Mouse (Mus musculus): ENCODE data around the gene Pde4d.

Pde4d gene

DNA sequence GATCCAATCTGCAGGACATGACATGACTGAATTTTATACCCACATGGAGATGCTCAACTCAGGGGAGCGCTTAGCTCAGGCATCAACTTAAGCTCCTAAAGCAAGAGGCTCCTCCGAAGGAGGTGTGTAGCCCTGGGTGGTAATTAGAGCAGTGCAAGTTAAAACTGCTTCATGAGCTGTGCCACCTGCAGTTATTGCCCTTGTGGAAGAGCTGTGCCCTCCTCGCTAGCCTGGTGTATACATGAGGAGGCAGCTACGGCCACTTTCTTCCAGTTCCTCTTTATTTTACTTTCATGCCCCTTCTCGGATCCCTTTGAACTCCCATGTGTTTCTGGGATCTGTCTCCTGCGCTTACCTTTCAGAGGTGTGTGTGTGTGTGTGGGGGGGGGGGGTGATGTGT lies 1358.3 kb downstream of the Pde4d start:
- DNase-seq (ENCODE audit: low read depth, low spot score): no peak

DNA sequence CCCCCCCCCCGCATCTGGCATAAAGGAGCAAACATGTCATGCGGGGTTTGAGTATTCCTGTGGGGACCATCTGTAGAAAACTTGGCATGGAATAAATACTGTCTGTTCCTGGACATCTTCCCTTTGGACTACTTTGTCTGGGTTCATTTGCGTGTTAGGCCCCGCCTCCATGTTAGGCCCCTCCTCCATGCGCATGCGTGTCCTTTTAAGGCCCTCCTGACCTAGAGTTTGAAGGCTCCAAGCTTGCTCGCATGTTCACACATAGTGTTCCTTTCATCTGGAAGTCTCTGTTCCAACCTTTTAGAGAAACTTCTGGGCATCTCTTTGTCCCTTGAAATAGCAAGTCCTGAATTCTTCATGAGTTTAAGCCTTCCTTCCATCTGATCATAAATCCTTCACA lies 1359.2 kb downstream of the Pde4d start:
- no peak for DNase-seq (ENCODE audit: low read depth, low spot score)

DNA sequence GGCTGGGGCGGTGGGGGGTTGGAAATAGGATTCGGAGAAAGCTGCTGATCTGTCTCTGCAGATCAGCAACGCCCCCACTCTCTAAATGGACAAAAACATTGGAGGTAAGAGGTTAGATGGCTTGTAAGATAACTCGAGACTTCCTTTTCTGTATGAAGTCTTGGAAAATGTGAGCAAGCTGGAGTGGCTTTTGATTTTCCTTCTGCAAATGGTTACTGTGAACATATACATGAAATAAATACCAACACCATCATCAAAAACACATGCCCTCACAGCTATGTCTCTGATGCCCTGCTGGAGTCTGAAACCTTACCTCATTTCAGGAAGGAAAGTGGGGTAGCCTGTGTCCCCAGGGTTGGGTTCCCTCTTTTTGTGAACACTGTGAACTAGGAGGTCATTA lies 1359.9 kb downstream of the Pde4d start:
- DNase-seq (ENCODE audit: low read depth, low spot score): no peak

DNA sequence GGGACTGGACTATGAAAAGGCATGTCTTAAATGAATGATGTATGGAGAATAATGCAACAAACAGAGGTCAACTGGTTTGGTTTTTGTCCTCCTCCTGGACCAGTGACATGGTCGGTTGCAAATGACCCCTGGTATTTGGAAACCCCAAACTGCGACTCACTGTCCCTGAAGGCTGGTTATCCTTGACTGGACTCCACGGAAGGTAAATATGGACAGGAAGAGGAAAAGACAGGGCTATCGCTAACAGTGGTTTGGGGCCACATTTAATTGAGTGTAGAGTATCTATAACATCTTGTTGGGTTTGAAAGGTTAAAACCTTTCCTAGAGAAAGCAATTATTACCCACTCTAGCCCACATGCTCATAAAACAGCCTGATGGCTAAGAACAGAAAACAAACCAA lies 1364.2 kb downstream of the Pde4d start:
- DNase-seq (ENCODE audit: low read depth, low spot score): no peak

DNA sequence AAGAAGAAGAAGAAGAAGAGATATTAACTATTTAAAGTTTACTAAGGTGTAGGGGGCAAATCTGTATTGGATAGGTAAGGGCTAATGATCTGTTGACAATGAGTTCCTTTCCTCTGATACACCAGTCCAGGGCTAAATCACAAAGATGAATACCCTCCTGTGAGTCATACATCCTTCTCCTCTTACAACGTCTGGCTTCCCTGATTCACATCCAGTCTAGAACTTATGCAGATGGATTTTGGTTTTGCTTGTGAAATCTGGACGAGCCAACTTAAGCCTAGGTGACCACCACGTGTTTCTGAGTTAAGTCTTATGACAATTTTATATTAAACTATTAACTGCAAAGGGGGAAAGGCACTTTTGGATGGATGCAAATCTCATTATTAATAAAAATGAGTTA lies 1369.3 kb downstream of the Pde4d start:
- DNase-seq (ENCODE audit: low read depth, low spot score): no peak

DNA sequence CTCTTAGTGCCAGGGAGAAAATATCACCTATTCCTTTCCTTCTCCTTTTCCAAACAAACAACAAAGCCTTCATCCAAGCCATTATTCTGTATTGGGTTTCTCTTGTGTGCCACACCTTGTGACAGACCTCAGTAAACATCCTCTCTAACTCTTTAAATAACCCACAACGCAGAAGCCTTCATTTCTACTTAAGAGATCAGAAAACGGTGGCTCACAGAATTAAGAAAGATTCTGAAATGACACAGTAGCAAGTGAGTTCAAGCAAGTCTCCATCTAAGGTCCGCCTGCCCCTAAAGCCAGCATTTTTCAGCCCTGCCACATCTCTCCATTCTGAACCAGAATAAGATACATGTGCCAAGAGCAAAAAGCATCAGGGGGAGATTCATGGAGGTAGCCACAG lies 1370.4 kb downstream of the Pde4d start:
- no peak for DNase-seq (ENCODE audit: low read depth, low spot score)

DNA sequence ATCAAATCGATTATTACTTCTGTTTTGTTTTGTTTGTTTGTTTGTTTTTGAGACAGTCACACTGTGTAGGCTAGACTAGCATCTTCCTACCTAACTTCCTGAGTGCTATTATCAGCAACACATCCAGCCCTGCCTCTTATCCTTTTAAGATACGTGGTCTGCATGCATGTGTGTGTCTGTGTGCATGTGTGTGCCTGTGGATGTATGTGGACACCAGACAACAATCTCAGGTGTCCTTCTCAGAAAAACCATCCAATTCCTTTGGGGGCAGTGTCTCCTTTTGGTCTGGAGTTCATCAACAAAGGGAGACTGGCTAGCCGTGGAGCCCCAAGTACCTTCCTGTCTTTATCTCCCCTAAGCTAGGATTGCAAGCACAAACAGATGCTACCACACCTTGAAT lies 1371.1 kb downstream of the Pde4d start:
- DNase-seq (ENCODE audit: low read depth, low spot score): no peak

DNA sequence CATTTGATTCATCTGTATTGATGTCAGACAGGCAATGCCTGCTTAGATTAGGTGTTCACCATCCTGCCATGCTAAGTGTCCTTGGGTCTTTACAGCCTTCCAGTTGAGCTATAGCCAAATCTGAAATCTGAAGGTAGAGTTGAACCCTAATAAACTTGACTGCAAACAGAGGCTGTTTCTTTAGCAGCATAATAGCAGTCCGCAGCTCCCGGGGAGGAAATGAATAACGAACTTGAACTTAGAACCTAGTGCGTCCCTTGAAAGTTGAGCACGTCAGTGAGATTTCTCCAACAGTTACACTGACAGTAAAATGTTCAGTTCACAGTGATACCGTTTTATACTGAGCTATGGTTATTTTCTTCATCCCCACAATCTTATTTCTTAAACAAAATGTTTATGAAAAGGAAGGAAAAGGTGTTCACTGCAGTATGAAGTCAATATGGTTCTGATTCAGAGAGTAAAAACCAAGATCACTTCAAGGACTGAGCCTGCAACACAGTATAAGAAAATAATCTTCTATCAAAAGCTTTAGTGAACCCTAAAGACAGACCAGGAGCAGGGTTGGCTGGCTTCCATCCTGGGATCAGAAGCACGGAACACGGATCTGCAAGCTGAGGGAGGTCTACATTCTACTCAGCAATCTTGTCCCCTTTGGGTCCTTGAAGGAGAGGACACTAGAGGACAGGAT lies 1372.1 kb downstream of the Pde4d start:
- no peak for DNase-seq (ENCODE audit: low read depth, low spot score)

DNA sequence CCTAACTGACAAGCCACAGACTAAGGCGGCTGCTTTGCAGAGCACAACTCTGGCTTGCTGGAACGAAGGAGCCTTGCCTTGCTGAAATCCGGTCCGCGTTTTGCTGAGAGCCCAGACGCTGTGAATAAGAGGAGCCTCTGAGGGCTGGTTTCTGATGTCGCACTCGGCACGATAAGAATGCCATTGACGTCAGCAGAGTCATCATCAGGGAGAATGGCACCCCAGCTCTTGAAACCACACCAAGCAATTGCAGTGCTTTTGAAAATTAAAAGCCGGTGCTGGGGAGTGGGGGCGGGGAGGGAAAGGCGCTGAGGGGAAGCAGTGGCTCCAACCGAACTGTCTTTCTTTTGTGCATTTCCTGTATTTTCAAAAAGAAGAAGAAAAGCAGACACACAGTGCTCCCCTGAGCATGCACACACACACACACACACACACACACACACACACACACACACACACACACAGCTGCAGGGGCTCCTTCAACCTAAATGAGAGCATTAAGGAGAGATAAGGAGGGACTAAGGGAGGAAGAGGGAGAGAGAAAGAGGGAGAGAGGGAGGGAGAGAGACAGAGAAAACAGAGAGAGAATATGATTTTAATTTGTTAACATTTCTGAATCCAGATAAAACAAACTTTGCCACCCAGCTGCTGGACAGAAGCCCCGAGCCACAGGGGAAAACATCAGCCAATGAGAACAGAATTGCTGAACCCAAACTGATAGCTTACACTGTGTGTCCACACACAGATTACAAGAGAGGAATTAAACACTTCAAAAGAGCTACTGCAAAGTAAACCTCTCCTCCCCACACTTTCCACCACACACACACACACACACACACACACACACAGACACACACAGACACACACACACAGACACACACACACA lies 1372.9 kb downstream of the Pde4d start:
- DNase-seq (ENCODE audit: low read depth, low spot score): peak; percentile 94

DNA sequence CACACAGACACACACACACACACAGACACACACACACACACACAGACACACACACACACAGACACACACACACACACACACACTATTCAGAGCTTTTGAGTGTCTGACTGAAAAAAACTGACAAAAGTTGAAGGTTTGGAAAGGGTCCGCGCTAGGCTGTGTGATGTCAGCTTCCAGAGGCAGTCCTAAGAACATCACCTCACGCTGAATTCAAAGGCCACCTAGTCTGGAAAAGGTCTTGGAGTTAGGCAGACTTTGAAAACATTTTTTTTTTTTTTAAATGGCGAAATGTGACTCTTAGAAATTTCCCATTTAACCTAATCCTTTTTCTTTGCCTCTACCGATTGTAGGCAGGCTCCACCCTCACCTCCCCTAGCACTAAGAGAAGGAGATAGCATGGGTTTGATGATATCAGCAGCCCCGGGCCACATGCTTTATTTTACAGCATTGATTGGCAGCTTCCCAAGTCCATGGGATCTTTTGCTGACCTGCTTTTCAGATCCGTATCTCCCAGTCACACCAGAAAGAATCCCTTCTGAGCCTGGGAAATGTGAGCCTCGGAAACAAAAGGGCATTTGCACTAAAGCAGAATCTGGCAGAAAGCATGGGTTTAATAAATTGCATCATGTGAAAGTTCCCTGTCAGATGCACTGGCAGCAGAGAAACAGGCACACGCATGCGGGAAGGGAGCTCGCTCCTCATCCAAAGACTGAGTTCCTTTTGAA lies 1373.7 kb downstream of the Pde4d start:
- DNase-seq (ENCODE audit: low read depth, low spot score): no peak

DNA sequence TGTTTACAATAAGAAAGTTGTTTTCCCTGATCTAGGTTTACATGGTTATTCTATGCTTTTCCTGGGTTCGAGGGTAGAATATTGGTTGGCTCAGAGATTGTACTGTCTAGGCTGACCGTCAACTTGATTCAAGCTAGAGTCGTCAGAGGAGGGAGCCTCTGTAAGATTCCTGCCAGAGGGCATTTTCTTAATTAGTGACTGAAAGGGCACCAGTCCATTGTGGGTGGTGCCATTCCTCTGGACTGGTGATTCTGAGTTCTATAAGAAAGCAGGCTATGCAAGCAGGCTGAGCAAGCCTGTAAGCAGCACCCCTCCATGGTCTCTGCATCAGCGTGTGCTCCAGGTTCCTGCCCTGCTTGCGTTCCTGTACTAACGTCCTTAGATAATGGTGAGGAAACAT lies 1376.1 kb downstream of the Pde4d start:
- no peak for DNase-seq (ENCODE audit: low read depth, low spot score)

DNA sequence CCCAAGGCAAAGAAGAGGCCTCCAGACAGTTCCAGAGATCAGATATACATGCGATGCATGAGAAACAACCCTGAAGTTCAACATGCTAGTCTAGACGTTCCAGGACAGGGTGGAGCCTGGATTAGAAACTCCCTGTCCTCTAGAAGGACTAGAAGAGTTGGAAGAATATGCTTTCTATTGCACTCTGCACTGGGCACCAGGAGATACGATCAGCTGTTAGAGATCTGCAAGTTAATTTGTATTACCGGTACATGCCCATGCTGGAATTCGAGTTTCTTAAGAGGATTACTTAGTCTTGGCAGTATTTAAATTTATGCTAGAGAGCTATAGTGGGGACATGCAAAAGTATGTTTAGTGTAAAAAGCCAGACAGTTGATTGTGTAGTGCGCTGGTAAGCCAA lies 1377.6 kb downstream of the Pde4d start:
- no peak for DNase-seq (ENCODE audit: low read depth, low spot score)

DNA sequence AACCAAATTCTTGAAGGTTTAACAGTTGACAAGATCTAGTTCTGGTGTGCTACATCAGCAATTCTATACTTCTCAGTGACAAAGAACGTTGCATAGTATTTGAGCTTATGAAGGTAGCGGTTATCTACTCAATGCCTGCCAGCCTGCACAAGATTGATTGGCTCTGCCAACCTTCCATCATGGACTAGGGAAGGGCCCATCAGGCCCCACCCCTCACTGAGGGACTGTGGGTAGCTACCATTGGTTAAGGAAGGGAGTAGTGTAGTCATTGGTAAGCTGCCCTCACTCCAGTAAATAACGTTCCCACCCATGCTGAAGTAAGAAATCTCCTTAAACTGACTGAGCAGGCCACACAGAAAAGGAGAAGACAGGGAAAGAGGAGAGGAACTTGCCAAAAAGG lies 1378.2 kb downstream of the Pde4d start:
- DNase-seq (ENCODE audit: low read depth, low spot score): no peak

DNA sequence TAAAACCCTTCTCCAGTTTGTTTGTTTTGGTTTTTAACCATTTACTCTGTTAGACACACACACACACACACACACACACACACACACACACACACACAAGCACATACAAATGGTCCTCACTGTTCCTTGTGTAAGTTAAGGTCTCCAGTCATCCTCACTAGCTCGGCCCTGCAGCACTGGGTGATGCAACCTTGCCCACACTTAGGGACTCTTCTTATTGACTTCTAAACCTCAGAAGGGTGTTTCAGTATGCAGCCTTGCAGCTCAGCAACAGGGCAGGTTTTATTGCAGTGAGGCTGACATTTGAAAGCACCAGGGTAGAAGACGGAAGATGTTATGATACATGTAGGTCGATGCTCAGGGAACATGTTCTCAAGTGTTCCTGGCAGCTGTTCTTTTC lies 1379.7 kb downstream of the Pde4d start:
- no peak for DNase-seq (ENCODE audit: low read depth, low spot score)

DNA sequence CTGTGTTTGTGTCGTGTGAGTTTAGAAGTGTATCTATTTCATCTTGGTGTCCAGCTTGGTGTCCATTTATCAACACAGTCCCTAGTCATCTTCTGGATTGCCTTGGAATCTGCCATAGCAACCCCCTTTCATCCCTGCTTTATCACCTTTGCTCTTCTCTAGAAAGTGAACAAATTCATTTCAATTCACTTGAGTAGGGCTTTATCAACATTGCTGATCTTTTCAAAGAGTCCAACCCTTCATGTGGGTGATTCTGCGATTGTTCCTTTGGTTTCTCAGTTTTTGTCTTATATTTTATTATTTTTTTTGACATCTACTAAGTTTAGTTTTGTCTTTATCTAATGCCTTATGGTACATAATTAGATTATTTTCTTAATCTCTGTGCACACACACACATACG lies 1385.2 kb downstream of the Pde4d start:
- DNase-seq (ENCODE audit: low read depth, low spot score): no peak

DNA sequence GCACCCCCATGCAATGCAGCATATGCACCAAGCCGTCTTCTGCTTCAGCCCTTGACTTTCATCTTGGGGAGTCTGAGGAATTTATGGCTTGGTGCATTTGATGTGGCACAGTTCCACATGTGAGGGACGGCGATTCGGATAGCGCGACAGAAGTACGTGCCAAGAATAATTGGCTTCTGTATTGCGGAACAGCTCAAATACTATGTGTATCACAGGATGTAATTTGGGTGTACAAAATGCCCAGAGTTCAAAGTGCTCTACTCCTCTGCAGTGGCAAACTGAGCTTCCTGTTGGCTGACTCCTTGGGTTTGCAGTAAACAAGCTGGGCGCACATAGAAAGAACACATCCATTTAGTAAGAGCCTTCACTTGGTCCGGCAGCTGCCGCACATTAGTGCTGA lies 1387.7 kb downstream of the Pde4d start:
- peak; percentile 53 for DNase-seq (ENCODE audit: low read depth, low spot score)

DNA sequence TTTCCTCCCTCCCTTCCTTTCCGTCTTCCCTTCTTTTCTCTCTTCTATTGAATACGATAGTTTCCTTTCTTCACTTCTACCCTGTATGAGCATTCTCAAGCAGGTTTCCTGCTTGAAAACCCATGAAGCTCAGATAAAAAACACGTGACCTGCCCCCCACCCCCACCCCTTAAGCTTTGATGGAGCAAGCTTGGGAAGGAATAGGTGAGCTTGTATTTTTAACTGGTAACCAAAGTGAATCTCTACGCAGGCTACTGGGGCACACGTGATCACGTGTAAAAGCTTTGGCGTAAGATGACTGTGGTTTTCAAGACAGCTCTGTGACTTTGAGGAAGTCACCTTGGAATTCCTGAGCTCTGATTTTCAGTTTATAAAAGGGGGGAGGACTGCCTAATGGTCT lies 1388.2 kb downstream of the Pde4d start:
- no peak for DNase-seq (ENCODE audit: low read depth, low spot score)

DNA sequence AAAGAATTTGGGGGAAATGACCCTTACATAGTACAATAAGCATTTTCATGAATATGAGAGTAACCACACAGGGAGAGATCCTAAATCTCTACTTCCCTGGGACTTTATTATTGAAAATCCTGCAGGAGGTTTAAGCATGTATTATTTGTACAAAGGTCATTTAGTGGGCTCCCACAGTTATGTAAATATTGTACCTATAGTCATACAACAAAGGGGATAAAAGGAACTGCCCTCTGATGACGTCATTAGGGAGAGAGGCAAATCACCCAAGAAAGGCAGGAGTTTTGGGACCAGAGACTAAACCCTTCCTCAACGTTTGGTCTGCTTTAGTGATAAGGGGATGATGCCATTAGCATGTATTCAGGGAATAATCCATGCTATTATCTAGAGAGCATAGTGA lies 1390.5 kb downstream of the Pde4d start:
- no peak for DNase-seq (ENCODE audit: low read depth, low spot score)

DNA sequence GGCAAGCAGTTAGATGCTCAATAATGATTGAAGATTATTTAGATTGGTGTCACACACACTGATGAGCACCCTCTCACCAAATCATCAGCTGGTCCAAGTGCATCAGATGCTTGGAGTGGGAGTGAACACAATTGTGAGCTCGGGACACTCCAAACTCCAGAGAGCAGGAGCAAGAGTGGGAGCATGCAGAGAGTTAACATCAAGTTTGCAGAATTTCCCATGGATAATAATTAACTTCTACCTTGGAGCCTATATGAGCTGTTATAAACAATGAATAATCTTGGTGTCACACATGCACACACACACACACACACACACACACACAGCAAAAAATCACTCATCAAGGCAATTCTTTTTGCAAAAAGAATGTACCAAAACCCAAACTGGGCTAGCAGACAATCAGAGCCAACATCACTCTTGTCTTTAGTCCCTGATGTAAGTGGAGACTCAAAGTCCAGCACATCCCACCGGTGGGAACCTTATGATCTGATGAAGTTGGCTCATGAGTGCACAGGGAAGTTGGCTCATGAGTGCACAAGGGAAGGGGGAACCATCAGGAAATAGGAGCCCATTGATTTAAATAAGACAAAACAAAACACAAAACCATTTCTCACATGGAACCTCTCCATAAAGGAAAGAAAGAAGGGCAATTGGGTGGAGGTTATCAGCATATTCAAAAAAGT lies 1391.5 kb downstream of the Pde4d start:
- no peak for DNase-seq (ENCODE audit: low read depth, low spot score)

DNA sequence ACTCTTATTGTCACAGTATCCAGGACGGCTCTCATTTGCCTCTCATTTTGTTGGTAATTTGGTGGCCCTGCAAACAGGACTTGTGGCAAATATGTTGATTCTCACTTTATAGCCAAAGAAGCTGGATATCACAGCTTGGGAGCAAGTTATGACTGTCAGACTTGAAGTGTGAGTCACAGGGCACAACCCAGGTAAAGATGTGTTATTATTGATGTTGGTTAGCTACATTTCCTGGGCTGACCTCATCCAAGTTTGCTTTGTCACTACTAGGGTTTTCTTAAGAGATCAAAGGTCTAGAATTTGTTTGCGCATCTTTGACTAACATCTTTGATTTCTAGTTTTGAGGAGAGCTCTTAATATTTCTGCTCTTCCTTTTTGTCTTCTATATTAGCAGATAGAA lies 1393.2 kb downstream of the Pde4d start:
- no peak for DNase-seq (ENCODE audit: low read depth, low spot score)

DNA sequence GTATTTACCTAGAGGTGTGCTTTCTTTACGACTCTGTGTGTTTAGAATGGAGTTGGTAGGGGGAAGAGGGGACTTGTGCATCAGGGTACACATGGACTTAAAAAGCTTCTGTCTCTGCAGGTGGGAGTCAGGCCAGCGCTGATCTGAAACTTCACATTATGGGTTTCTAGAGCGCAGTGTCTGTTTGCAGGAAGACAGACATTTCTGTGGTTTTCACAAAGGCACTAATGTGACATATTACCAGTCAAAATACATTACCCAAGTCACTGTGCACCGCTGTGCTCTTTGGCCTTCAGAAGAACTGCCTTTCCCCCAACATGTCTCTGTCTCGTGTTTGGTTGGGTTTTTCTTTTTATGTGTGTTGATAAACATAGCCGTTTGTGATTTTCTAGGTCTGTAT lies 1395.1 kb downstream of the Pde4d start:
- DNase-seq (ENCODE audit: low read depth, low spot score): no peak

DNA sequence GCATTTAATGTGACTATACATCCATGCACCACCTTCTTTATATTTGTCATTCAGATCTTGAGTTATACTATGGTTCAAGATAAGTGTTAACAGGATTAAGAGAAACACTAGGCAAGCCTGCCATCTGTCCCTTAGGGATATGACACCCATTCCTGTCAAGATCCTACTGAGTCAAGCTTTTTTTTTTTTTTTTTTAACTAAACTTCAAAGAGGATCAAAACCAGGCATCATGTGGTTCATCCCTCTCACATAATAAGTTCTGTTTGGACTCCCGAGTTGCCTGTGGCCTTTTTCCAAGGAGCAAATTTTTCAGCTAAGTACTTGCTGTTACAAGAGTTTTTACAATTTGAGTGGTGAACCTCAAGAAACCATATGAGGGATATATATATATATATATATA lies 1414.1 kb downstream of the Pde4d start:
- DNase-seq (ENCODE audit: low read depth, low spot score): no peak
